Mouse (Mus musculus): ENCODE measurements around the gene Tox3.

Gene Tox3

DNA sequence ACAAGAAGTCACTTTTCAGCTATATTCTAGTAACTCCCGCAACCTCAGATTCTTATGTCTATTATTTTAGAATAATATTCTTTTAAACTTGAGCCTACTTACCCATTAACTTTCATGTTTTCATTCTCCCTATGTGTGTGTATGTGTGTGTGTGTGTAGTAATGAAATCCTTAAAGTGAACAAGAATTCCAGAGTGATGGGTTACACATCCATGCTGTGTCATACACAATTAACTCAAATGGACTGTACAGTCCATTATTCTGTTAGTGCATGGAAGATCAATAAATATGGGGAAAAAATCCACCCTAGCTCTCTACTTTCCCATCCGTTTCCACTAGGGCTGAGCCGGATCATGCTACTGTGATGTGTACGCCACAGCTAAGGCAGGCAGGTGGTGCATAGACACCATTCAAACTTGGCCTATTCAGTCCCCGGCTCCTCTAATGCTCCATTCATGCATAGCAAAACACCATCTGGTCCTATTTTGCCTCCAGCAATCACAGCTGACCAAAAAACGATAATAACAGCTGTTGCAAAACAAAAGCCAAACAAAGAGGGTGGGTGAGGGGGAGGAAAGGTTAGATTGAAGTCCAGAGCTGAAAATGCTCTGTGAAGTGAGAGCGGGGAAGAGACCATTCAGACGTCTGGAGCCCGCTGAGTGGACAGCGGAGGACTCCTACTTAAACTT is 103.5 kb downstream of the Tox3 start:
- DNase-seq (ENCODE audit: extremely low read depth, low read depth, low spot score): no peak

DNA sequence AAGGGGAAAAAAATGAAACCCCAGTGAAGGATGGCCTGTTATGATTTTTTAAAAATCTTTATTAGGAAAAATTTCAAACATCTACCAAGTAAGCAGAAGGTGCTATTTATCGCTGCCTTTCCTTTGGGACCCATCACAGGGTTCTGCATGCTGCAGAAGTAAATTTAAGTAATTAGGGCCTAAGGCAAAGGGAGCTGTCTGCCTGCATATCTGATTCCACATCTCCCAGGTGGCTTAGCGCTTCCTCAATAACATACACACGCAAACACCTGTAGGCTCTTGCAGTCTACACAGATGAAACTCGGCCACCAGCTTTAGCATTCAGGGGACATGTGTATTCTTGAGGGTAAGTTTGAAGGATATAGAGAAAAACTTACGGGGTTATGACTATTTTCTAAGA is 104.2 kb downstream of the Tox3 start:
- no peak for DNase-seq (ENCODE audit: extremely low read depth, low read depth, low spot score)

DNA sequence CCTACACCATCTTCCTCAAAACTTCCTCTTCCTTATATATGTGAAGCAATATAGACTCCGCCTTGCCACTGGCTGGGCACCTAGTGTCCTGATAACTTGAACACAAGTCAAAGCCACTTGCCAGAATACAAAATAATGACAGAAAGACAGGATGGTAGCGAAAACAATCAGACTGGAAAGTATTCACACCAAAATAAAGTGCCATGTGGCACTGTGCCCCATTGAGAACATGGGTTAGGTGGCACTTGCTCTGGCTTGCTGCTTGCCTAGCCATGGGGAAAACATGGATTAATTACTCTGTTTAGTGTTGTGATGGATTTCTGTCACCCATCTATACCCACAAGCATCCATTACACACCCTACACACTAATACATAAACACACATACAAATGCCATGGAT is 105.8 kb downstream of the Tox3 start:
- no peak for DNase-seq (ENCODE audit: extremely low read depth, low read depth, low spot score)

DNA sequence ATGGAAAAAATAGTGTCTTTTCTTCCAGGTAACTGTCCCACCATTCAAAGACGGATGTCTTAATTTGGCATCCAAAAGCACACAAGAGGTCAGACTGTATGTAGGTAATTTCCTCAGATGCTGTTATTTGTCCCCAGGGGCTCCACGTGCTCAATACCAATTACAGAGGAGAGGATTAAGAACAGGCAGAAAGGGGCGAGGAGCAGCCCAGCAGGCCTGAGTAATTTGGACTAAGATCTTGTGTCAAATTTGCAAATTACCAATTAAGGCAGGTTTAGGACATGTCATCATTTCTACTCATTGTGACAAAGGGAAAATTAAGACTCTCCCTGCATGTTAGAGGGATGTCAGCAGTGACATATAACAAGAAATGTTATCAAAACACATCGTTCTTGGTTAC is 106.7 kb downstream of the Tox3 start:
- DNase-seq (ENCODE audit: extremely low read depth, low read depth, low spot score): no peak

DNA sequence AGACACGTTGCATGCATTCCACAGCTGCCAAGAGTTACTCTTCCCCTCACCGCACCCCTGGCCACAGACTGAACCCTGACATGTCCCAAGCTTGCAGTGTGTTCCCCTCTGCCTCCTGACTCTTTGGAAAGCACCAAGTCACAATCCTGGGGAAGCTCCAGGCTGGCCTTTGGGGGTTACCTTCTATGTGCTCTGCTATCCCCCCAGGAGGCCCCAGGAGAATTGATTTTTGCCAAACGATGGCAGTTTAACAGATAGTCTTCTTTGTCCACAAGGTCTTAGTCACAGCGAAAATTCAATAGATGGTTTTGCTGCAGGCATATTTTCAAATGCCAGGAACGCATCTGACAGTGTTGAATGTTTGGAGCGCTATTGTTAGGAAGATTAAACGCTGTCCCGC is 115.6 kb downstream of the Tox3 start:
- no peak for DNase-seq (ENCODE audit: extremely low read depth, low read depth, low spot score)

DNA sequence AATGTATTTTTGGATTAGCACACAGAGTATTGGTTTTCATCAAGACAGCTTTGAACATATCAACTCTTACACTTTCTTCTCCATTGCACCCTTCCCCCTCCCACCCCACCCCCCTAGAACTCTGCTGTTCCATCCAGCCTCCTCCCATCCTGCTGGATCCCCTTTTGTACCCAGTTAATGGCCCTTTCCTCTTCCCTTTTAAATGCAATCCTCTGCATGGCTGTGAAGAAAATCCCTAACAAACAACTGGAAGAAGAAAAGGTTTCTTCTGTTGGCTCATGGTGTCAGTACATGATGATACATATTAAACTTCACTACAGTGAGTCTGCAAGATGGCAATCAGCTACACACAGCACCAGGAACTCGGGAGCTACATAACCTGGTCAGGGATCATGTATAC is 124.0 kb downstream of the Tox3 start:
- no peak for DNase-seq (ENCODE audit: extremely low read depth, low read depth, low spot score)

DNA sequence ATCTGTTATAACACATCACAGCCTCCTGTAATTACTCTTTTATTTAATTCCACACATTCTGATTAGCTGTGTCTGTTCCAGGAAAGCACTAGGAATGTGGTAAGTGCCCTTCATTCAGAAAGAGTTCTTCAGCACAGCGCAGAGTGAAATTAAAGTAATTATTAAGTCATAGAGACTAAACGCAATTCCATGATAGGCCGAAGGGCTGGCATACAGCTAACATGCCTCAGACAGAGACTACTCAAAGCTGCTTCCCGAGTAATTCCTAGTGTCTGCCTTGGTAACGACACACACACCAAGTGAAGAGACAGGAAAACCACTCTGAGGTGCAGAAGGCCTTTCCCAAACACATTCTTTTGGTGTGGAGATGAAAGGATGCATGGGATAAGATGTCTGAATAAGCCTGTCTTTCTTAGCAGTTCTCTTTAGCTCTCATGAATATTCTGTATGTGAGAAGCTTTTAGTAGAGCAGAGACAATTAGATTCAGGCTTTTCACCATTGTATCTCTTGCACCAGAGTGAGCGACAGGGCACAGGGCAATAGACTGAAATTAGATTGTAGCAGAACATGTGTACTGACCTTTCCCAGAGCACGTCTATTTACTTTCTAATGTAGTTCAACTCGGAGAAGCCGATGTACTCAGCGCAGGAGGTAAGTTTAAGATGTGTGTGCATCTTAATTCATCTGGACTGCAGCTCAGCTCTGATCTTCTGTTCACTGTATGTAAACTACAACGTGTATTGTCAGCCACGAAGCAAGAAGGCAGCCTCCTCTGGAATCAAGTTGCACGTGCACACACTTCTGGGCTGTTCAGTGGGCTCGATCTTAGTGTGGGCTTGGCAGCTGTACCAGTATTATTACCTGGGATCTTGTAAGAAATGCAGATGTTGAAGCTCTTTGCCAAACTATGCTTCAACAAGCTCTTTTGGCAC is 138.8 kb downstream of the Tox3 start:
- no peak for DNase-seq (ENCODE audit: extremely low read depth, low read depth, low spot score)
